Mouse (Mus musculus) lung, postnatal 0 days (tissue): ENCODE results near the gene Renbp.

Experiments
- CTCF ChIP-seq: IDR thresholded peaks from 2 replicates; pipeline ENCODE4 v1.5.1; 2016; ENCODE audit warnings: antibody characterized with exemption, mild to moderate bottlenecking
- EP300 ChIP-seq: IDR thresholded peaks from 2 replicates; pipeline ENCODE4 v1.6.1; 2016; ENCODE audit warnings: antibody characterized with exemption, mild to moderate bottlenecking, control low read depth

- TF ChIP-seq CTCF (no peak), EP300 (no peak)
These were observed 12.0 kb downstream of the Renbp start for GRCm38 (mm10) chrX:73918631-73919030.
